Mouse (Mus musculus) olfactory bulb, adult 2 months (tissue): ENCODE results near the gene Ccer1.

Experiments used
- CTCF ChIP-seq: fragments of 200-500 bp; IDR thresholded peaks from 2 replicates; pipeline ENCODE4 v1.5.1; 2012; ENCODE audit warnings: low read depth, mild to moderate bottlenecking, low read length, moderate library complexity; ENCODE audit not compliant: insufficient read depth
- POLR2A ChIP-seq: fragments of 200-500 bp; IDR thresholded peaks from 2 replicates; pipeline ENCODE4 v1.6.1; 2012; ENCODE audit warnings: mild to moderate bottlenecking, low read depth, low read length, moderate library complexity; ENCODE audit not compliant: insufficient read depth

DNA sequence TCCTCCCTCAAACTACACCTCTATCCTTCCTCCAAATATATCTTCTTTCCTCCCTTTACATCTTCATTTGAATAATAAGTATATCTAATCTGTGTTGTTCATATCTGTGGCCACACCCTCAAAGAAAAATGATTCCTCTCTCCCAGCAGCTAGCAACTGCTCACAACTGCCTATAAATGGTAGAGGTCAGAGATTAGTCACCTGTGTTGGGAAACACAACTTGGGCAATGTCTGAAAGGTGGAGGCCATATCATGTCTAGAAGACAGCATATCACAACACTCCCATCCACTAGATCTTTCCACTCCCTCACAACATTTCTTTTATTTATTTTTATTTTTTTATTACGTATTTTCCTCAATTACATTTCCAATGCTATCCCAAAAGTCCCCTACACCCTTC is 33.4 kb upstream of the Ccer1 start:
- TF ChIP-seq POLR2A (no peak), CTCF (no peak)
